In the genomic region with DNA sequence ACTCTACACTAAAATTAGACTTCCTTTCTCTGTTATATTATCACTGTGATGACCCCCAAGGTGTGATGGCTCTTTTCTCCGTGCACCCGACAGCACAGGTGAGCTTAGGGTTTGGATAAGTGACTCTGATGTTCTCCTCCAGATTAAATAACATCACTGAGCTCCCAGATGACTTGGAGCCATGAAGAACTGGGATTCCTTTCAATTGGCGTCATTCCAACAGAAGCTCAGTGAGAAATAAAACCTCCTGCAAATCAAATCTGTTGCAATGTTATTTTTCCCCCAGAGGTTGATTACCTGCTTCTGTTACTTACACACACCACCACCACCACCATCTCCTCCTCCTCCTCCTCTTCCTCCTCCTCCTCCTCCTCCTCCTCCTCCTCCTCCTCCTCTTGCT, we compare ENCODE assay signal across 14 mouse cellular contexts. TPM values are rescaled to one million over a fixed set of nuclear protein-coding genes. Genes with fewer than 3 reads are reported as not detected.
DNase-seq lines count a peak whose midpoint lies in the region; ATAC-seq and TF ChIP-seq lines count a peak whose summit lies in the region.
"Had no signal": no experiment of that assay in that cellular context is flagged by ENCODE, and none has a peak within 500 bp of the region (broad histone marks: within the 10 kb centered on the region; RNA-seq: fewer than 3 reads in every experiment).

No protein-coding gene starts in this region.

- no peaks in the 10 kb centered on the region for H3K9me3 ChIP-seq in hindbrain, postnatal 0 days (ENCODE audit: low read length)
- no peaks in the 10 kb centered on the region for H3K9me3 ChIP-seq in hindbrain, embryonic 16.5 days (ENCODE audit: control insufficient read depth, low read length)
- no peaks in the 10 kb centered on the region for H3K9me3 ChIP-seq in midbrain, embryonic 14.5 days (ENCODE audit: control insufficient read depth, low read length)
- no peaks in the 10 kb centered on the region for H3K9me3 ChIP-seq in midbrain, embryonic 15.5 days
- no peaks in the 10 kb centered on the region for H3K9me3 ChIP-seq in intestine, embryonic 15.5 days
- H3K9me3 ChIP-seq: forebrain, embryonic 13.5 days; lung, embryonic 15.5 days had no signal

- TF ChIP-seq CTCF in hindbrain, postnatal 0 days (IDR thresholded peaks at IDR 0.05; ENCODE audit: low read depth) = no peak

- no peaks in the 10 kb centered on the region for H3K36me3 ChIP-seq in hindbrain, postnatal 0 days (ENCODE audit: insufficient read depth, low read length)
- H3K36me3 ChIP-seq in hindbrain, embryonic 16.5 days (ENCODE audit: control insufficient read depth, insufficient read depth, low read length) = no peaks in the 10 kb centered on the region
- H3K36me3 ChIP-seq in midbrain, embryonic 14.5 days (ENCODE audit: control insufficient read depth, insufficient read depth, low read length) = no peaks in the 10 kb centered on the region
- H3K36me3 ChIP-seq in midbrain, embryonic 15.5 days (replicated peaks) = no peaks in the 10 kb centered on the region
- no peaks in the 10 kb centered on the region for H3K36me3 ChIP-seq in intestine, embryonic 15.5 days
- H3K36me3 ChIP-seq: lung, embryonic 15.5 days had no signal

- no peak overlapping the region for H3K4me3 ChIP-seq in hindbrain, postnatal 0 days (ENCODE audit: low read length)
- no peak overlapping the region for H3K4me3 ChIP-seq in hindbrain, embryonic 16.5 days (ENCODE audit: low read length)
- no peak overlapping the region for H3K4me3 ChIP-seq in midbrain, embryonic 14.5 days (replicated peaks; ENCODE audit: low read depth, low read length)
- no peak overlapping the region for H3K4me3 ChIP-seq in midbrain, embryonic 15.5 days
- no peak overlapping the region for H3K4me3 ChIP-seq in intestine, embryonic 15.5 days (replicated peaks)
- H3K4me3 ChIP-seq: forebrain, embryonic 13.5 days; lung, embryonic 15.5 days had no signal

- 58% methylated on average over 3 of the region's 3 CpGs for whole genome bisulfite sequencing in hindbrain, postnatal 0 days
- 55% methylated on average over 3 of the region's 3 CpGs for WGBS in hindbrain, embryonic 16.5 days
- 87% methylated on average over 3 of the region's 3 CpGs for WGBS in midbrain, embryonic 14.5 days
- WGBS in midbrain, embryonic 15.5 days = 74% methylated on average over 3 of the region's 3 CpGs
- 50% methylated on average over 3 of the region's 3 CpGs for WGBS in intestine, embryonic 15.5 days

- H3K9ac ChIP-seq in hindbrain, postnatal 0 days (replicated peaks; ENCODE audit: low read length) = no peak overlapping the region
- H3K9ac ChIP-seq in hindbrain, embryonic 16.5 days (ENCODE audit: low read depth, low read length) = no peak overlapping the region
- no peak overlapping the region for H3K9ac ChIP-seq in midbrain, embryonic 14.5 days (replicated peaks; ENCODE audit: low read length)
- no peak overlapping the region for H3K9ac ChIP-seq in midbrain, embryonic 15.5 days
- H3K9ac ChIP-seq in intestine, embryonic 15.5 days = no peak overlapping the region
- H3K9ac ChIP-seq: forebrain, embryonic 13.5 days; lung, embryonic 15.5 days had no signal

- peak; percentile 46 for DNase-seq in cerebellum, adult 11-12 months
- DNase-seq in hindbrain, postnatal 0 days (ENCODE audit: low spot score) = peak; percentile 43
- peak; percentile 31 for DNase-seq in midbrain, embryonic 14.5 days
- DNase-seq: adrenal gland, adult 8-10 months; kidney, postnatal 10 days; thymus, postnatal 4 days had no signal

- no peaks in the 10 kb centered on the region for H3K4me1 ChIP-seq in hindbrain, postnatal 0 days (ENCODE audit: insufficient read depth, low read length)
- 0 out of 2 replicates have a peak, but pooled peaks cover 3% of the 10 kb centered on the region for H3K4me1 ChIP-seq in hindbrain, embryonic 16.5 days (ENCODE audit: control insufficient read depth, insufficient read depth, low read depth, low read length)
- 0 out of 2 replicates have a peak, but pooled peaks cover 8% of the 10 kb centered on the region for H3K4me1 ChIP-seq in midbrain, embryonic 14.5 days (ENCODE audit: control insufficient read depth, insufficient read depth, low read length)
- peaks cover 6% of the 10 kb centered on the region for H3K4me1 ChIP-seq in midbrain, embryonic 15.5 days
- no peaks in the 10 kb centered on the region; the same call in 1 of the 2 replicates for H3K4me1 ChIP-seq in intestine, embryonic 15.5 days (replicated peaks)

- H3K4me2 ChIP-seq in hindbrain, postnatal 0 days (ENCODE audit: low read depth, low read length) = no peak overlapping the region
- no peak overlapping the region for H3K4me2 ChIP-seq in hindbrain, embryonic 16.5 days (ENCODE audit: low read length)
- no peak overlapping the region for H3K4me2 ChIP-seq in midbrain, embryonic 14.5 days (ENCODE audit: low read length)
- H3K4me2 ChIP-seq in midbrain, embryonic 15.5 days = no peak overlapping the region
- H3K4me2 ChIP-seq in intestine, embryonic 15.5 days (replicated peaks) = no peak overlapping the region
- H3K4me2 ChIP-seq: forebrain, embryonic 13.5 days; lung, embryonic 15.5 days had no signal

- ATAC-seq in cerebellum, adult (ENCODE audit: insufficient number of reproducible peaks, low FRiP score, low TSS enrichment) = no peak
- ATAC-seq in hindbrain, postnatal 0 days = no peak
- ATAC-seq in hindbrain, embryonic 16.5 days = no peak
- no peak for ATAC-seq in midbrain, embryonic 14.5 days (ENCODE audit: low FRiP score, low TSS enrichment)
- ATAC-seq in midbrain, embryonic 15.5 days (replicated peaks) = no peak
- no peak for ATAC-seq in intestine, embryonic 15.5 days
- no peak for ATAC-seq in CD4-positive, CD25-positive, alpha-beta regulatory T cell, adult 4 months
- ATAC-seq: forebrain, embryonic 13.5 days had no signal

- no peak overlapping the region for H3K27ac ChIP-seq in hindbrain, postnatal 0 days
- no peak overlapping the region for H3K27ac ChIP-seq in hindbrain, embryonic 16.5 days (ENCODE audit: low read depth, low read length)
- H3K27ac ChIP-seq in midbrain, embryonic 14.5 days (replicated peaks; ENCODE audit: low read depth, low read length) = no peak overlapping the region
- H3K27ac ChIP-seq in midbrain, embryonic 15.5 days = no peak overlapping the region
- H3K27ac ChIP-seq in intestine, embryonic 15.5 days = no peak overlapping the region
- H3K27ac ChIP-seq: forebrain, embryonic 13.5 days; lung, embryonic 15.5 days had no signal

- H3K27me3 ChIP-seq in hindbrain, postnatal 0 days (ENCODE audit: insufficient read depth, low read length) = no peaks in the 10 kb centered on the region
- H3K27me3 ChIP-seq in hindbrain, embryonic 16.5 days (replicated peaks; ENCODE audit: control insufficient read depth, insufficient read depth, low read length) = no peaks in the 10 kb centered on the region
- H3K27me3 ChIP-seq in midbrain, embryonic 14.5 days (ENCODE audit: control insufficient read depth, insufficient read depth, low read length) = no peaks in the 10 kb centered on the region
- H3K27me3 ChIP-seq in midbrain, embryonic 15.5 days (replicated peaks) = no peaks in the 10 kb centered on the region
- no peaks in the 10 kb centered on the region for H3K27me3 ChIP-seq in intestine, embryonic 15.5 days (replicated peaks)
- H3K27me3 ChIP-seq: forebrain, embryonic 13.5 days; lung, embryonic 15.5 days had no signal

RNA-seq across cellular contexts. Expression of a gene that starts 13.2 kb away (rescaled TPM):
- total RNA-seq in hindbrain, postnatal 0 days (2014; rRNA removed) = 86.0 and 116 TPM in 2 replicates
- 14.0 and 14.9 TPM in 2 replicates for polyA plus RNA-seq in hindbrain, postnatal 0 days (2015; fragmentation: Nextera tagmentation; extraction: Ambion mirVana)
- polyA plus RNA-seq in hindbrain, embryonic 16.5 days (2015; fragmentation: Nextera tagmentation; extraction: Ambion mirVana) = 17.0 and 17.9 TPM in 2 replicates
- polyA plus RNA-seq in midbrain, embryonic 14.5 days (2014; fragmentation: Nextera tagmentation; extraction: Ambion mirVana) = 34.8 and 38.6 TPM in 2 replicates
- polyA plus RNA-seq in midbrain, embryonic 15.5 days (2015; fragmentation: Nextera tagmentation; extraction: Ambion mirVana) = 24.8 and 29.1 TPM in 2 replicates
- 8.1 and 8.3 TPM in 2 replicates for polyA plus RNA-seq in intestine, embryonic 15.5 days (2015; fragmentation: Nextera tagmentation; extraction: Ambion mirVana)
- 10 to 100 TPM; 17.8 to 28.2 TPM for polyA plus RNA-seq in CD4-positive, CD25-positive, alpha-beta regulatory T cell, adult 4 months (2017; shearing (Covaris generic))

RNA-seq across cellular contexts. Expression of a gene that starts 22.6 kb away (rescaled TPM):
- 11.6 and 14.4 TPM in 2 replicates for total RNA-seq in hindbrain, postnatal 0 days (2014; rRNA removed)
- polyA plus RNA-seq in hindbrain, postnatal 0 days (2015; fragmentation: Nextera tagmentation; extraction: Ambion mirVana) = 8.4 and 8.8 TPM in 2 replicates
- polyA plus RNA-seq in hindbrain, embryonic 16.5 days (2015; fragmentation: Nextera tagmentation; extraction: Ambion mirVana) = 9.2 and 11.4 TPM in 2 replicates
- 9.8 and 11.6 TPM in 2 replicates for polyA plus RNA-seq in midbrain, embryonic 14.5 days (2014; fragmentation: Nextera tagmentation; extraction: Ambion mirVana)
- polyA plus RNA-seq in midbrain, embryonic 15.5 days (2015; fragmentation: Nextera tagmentation; extraction: Ambion mirVana) = 10.5 and 13.0 TPM in 2 replicates
- polyA plus RNA-seq in intestine, embryonic 15.5 days (2015; fragmentation: Nextera tagmentation; extraction: Ambion mirVana) = 3.2 and 4.4 TPM in 2 replicates
- polyA plus RNA-seq in CD4-positive, CD25-positive, alpha-beta regulatory T cell, adult 4 months (2017; shearing (Covaris generic)) = 1 to 10 TPM; 3.1 to 4.6 TPM
- total RNA-seq: monocyte, adult 5-6 weeks had no signal
